Mouse (Mus musculus): Measurements from ENCODE around the gene Ifit2. TPM values are rescaled to one million over a fixed set of nuclear protein-coding genes. Genes with fewer than 3 reads are reported as not detected.
"Not testable (repeated sequence)": the region's sequence is repeated elsewhere in the genome, so short reads cannot be mapped to it uniquely, and the experiment has no call there.

Gene Ifit2
- polyA plus RNA-seq, 1 experiment from 2014 or later: 2.7 TPM

- Histone ChIP-seq H3K4me3 (no peak overlapping the region), H3K4me2 (no peak overlapping the region), H3K27me3 (no peaks in the 10 kb centered on the region), H3K36me3 (no peaks in the 10 kb centered on the region), H3K9me3 (no peaks in the 10 kb centered on the region), H3K4me1 (replicated peaks) (peaks cover 9% of the 10 kb centered on the region; the same call in 1 of the 2 replicates), H3K9ac (no peak overlapping the region), H3K27ac (no peak overlapping the region)
- no peak for ATAC-seq (ENCODE audit: low FRiP score)
- 70% methylated on average over 6 of the region's 6 CpGs for WGBS
Measured at GRCm38 (mm10) chr19:34553021-34553420, 2.5 kb downstream of the Ifit2 start.

- no peak overlapping the region for H3K4me2 ChIP-seq
- H3K36me3 ChIP-seq: no peaks in the 10 kb centered on the region
- H3K27me3 ChIP-seq: no peaks in the 10 kb centered on the region
- 80% methylated on average over 3 of the region's 3 CpGs for WGBS
- ATAC-seq (ENCODE audit: low FRiP score): no peak
- H3K4me3 ChIP-seq: no peak overlapping the region
- no peak overlapping the region for H3K27ac ChIP-seq
- H3K9me3 ChIP-seq: no peaks in the 10 kb centered on the region
- peaks cover 9% of the 10 kb centered on the region; the same call in 1 of the 2 replicates for H3K4me1 ChIP-seq (replicated peaks)
- H3K9ac ChIP-seq: no peak overlapping the region
Measured at GRCm38 (mm10) chr19:34553522-34553921, 3.0 kb downstream of the Ifit2 start.

- no peak overlapping the region for H3K4me3 ChIP-seq
- no peak overlapping the region for H3K4me2 ChIP-seq
- H3K27ac ChIP-seq: no peak overlapping the region
- H3K9ac ChIP-seq: no peak overlapping the region
- H3K4me1 ChIP-seq (replicated peaks): peaks cover 9% of the 10 kb centered on the region; the same call in 1 of the 2 replicates
- H3K27me3 ChIP-seq: no peaks in the 10 kb centered on the region
- no peaks in the 10 kb centered on the region for H3K9me3 ChIP-seq
- no peak for ATAC-seq (ENCODE audit: low FRiP score)
- H3K36me3 ChIP-seq: no peaks in the 10 kb centered on the region
Measured at GRCm38 (mm10) chr19:34554061-34554460, 3.6 kb downstream of the Ifit2 start.

GRCm38 (mm10) chr19:34556621-34557020 lies 6.1 kb downstream of the Ifit2 start:
- Histone ChIP-seq H3K27ac (no peak overlapping the region), H3K4me1 (replicated peaks) (0 out of 2 replicates have a peak, but pooled peaks cover 4% of the 10 kb centered on the region), H3K9me3 (no peaks in the 10 kb centered on the region), H3K9ac (no peak overlapping the region), H3K4me3 (no peak overlapping the region), H3K36me3 (no peaks in the 10 kb centered on the region), H3K27me3 (no peaks in the 10 kb centered on the region), H3K4me2 (no peak overlapping the region)
- ATAC-seq (ENCODE audit: low FRiP score): no peak
- WGBS: 87% methylated on average over 3 of the region's 3 CpGs

- Histone ChIP-seq H3K9me3 (no peaks in the 10 kb centered on the region), H3K4me1 (replicated peaks) (no peaks in the 10 kb centered on the region), H3K4me3 (no peak overlapping the region), H3K36me3 (no peaks in the 10 kb centered on the region), H3K4me2 (no peak overlapping the region), H3K27me3 (no peaks in the 10 kb centered on the region), H3K27ac (no peak overlapping the region), H3K9ac (no peak overlapping the region)
- no peak for ATAC-seq (ENCODE audit: low FRiP score)
Measured at GRCm38 (mm10) chr19:34562556-34562955, 12.1 kb downstream of the Ifit2 start.

GRCm38 (mm10) chr19:34566178-34566784 lies 15.8 kb downstream of the Ifit2 start:
- 71% methylated on average over 1 of the region's 1 CpGs for WGBS
- H3K9ac ChIP-seq: no peak overlapping the region
- no peak overlapping the region for H3K4me2 ChIP-seq
- no peaks in the 10 kb centered on the region for H3K27me3 ChIP-seq
- no peak overlapping the region for H3K4me3 ChIP-seq
- no peaks in the 10 kb centered on the region for H3K9me3 ChIP-seq
- H3K27ac ChIP-seq: no peak overlapping the region
- no peaks in the 10 kb centered on the region for H3K36me3 ChIP-seq
- H3K4me1 ChIP-seq (replicated peaks): 0 out of 2 replicates have a peak, but pooled peaks cover 6% of the 10 kb centered on the region
- no peak for ATAC-seq (ENCODE audit: low FRiP score)

- Histone ChIP-seq H3K4me2 (no peak overlapping the region), H3K9me3 (no peaks in the 10 kb centered on the region), H3K4me1 (replicated peaks) (0 out of 2 replicates have a peak, but pooled peaks cover 6% of the 10 kb centered on the region), H3K36me3 (no peaks in the 10 kb centered on the region), H3K27me3 (no peaks in the 10 kb centered on the region), H3K9ac (no peak overlapping the region), H3K4me3 (no peak overlapping the region), H3K27ac (no peak overlapping the region)
- 74% methylated on average over 7 of the region's 7 CpGs for WGBS
- ATAC-seq (ENCODE audit: low FRiP score): no peak
Measured at GRCm38 (mm10) chr19:34568988-34569895, 18.7 kb downstream of the Ifit2 start.

GRCm38 (mm10) chr19:34569896-34570476 lies 19.5 kb downstream of the Ifit2 start:
- Histone ChIP-seq H3K4me2 (no peak overlapping the region), H3K4me1 (replicated peaks) (0 out of 2 replicates have a peak, but pooled peaks cover 6% of the 10 kb centered on the region), H3K9ac (no peak overlapping the region), H3K27ac (no peak overlapping the region), H3K4me3 (no peak overlapping the region), H3K36me3 (no peaks in the 10 kb centered on the region), H3K9me3 (no peaks in the 10 kb centered on the region), H3K27me3 (no peaks in the 10 kb centered on the region)
- no peak for ATAC-seq (ENCODE audit: low FRiP score)
- 70% methylated on average over 4 of the region's 4 CpGs for WGBS

GRCm38 (mm10) chr19:34571080-34571479 lies 20.6 kb downstream of the Ifit2 start:
- Histone ChIP-seq H3K4me2 (no peak overlapping the region), H3K9me3 (no peaks in the 10 kb centered on the region), H3K9ac (no peak overlapping the region), H3K27me3 (no peaks in the 10 kb centered on the region), H3K4me1 (replicated peaks) (0 out of 2 replicates have a peak, but pooled peaks cover 6% of the 10 kb centered on the region), H3K27ac (no peak overlapping the region), H3K36me3 (no peaks in the 10 kb centered on the region), H3K4me3 (no peak overlapping the region)
- WGBS: 74% methylated on average over 1 of the region's 1 CpGs
- ATAC-seq (ENCODE audit: low FRiP score): peak; percentile 74

- no peaks in the 10 kb centered on the region for H3K27me3 ChIP-seq
- no peak overlapping the region for H3K4me2 ChIP-seq
- no peaks in the 10 kb centered on the region for H3K9me3 ChIP-seq
- 0 out of 2 replicates have a peak, but pooled peaks cover 6% of the 10 kb centered on the region for H3K4me1 ChIP-seq (replicated peaks)
- no peaks in the 10 kb centered on the region for H3K36me3 ChIP-seq
- H3K27ac ChIP-seq: no peak overlapping the region
- ATAC-seq (ENCODE audit: low FRiP score): no peak
- H3K4me3 ChIP-seq: no peak overlapping the region
- H3K9ac ChIP-seq: no peak overlapping the region
- WGBS: 93% methylated on average over 5 of the region's 5 CpGs
Measured at GRCm38 (mm10) chr19:34573650-34574049, 23.2 kb downstream of the Ifit2 start.

- no peak overlapping the region for H3K9ac ChIP-seq
- no peaks in the 10 kb centered on the region for H3K36me3 ChIP-seq
- H3K27ac ChIP-seq: no peak overlapping the region
- no peaks in the 10 kb centered on the region for H3K27me3 ChIP-seq
- 62% methylated on average over 1 of the region's 1 CpGs for WGBS
- H3K4me3 ChIP-seq: no peak overlapping the region
- no peak overlapping the region for H3K4me2 ChIP-seq
- ATAC-seq (ENCODE audit: low FRiP score): no peak
- no peaks in the 10 kb centered on the region for H3K4me1 ChIP-seq (replicated peaks)
- H3K9me3 ChIP-seq: no peaks in the 10 kb centered on the region
Measured at GRCm38 (mm10) chr19:34577121-34577520, 26.6 kb downstream of the Ifit2 start.

GRCm38 (mm10) chr19:34582696-34583095 lies 32.2 kb downstream of the Ifit2 start:
- not testable (repeated sequence) for H3K27me3 ChIP-seq; H3K4me2 ChIP-seq; H3K4me3 ChIP-seq; ATAC-seq (ENCODE audit: low FRiP score); H3K36me3 ChIP-seq; H3K9ac ChIP-seq; H3K27ac ChIP-seq; H3K4me1 ChIP-seq (replicated peaks); H3K9me3 ChIP-seq
- WGBS: 91% methylated on average over 2 of the region's 2 CpGs
